Mouse (Mus musculus): ENCODE measurements at regions not wholly inside any gene's neighbourhood (a gene's known extent, or its start where the extent isn't known, plus 50 kb on each side); places are given as distances from the start of the nearest gene placed in this dataset.

DNA sequence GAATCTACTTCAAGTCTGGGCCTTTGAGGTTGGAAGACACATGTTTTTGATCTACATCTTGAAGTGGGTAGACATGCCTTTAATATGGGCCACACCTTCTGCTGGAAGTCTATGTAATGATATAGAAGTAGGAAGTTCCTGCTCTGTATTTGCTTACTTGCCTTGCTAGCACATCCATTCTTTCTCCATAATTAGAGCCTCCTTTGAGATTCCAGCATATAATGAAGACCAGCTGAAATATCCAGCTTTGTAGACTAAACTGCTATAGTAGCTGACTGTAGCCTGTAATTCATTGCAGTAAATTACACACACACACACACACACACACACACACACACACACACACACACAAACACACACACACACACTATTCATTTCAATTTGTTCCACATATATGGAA is 293.3 kb upstream of the Dpp10 start:
- no peak overlapping the region for H3K27ac ChIP-seq (replicated peaks)
- no peaks in the 10 kb centered on the region for H3K36me3 ChIP-seq
- no peaks in the 10 kb centered on the region for H3K4me1 ChIP-seq
- no peak overlapping the region for H3K4me3 ChIP-seq
- H3K9me3 ChIP-seq (replicated peaks), result no peaks in the 10 kb centered on the region
- DNase-seq (ENCODE audit: low spot score), result no peak
- no peaks in the 10 kb centered on the region for H3K27me3 ChIP-seq (ENCODE audit: low read depth, poor library complexity, severe bottlenecking)

DNA sequence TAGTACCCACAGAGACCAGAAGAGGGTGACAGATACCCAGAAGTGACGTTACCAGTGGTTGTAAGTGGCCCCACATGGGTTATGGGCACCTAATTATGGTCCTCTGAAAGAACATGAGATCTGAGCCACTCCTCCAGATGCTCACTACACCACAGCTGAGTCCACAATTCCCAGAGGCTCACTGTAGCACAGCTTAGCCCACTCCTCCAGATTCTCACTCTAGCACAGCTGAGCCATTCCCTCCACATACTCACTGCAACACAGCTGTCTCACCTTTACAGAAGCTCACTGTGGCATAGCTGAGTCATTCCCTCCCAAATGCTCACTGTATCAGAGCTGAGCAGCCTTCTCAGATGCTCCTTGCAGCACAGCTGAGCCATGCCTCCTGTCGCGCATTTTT is 286.9 kb upstream of the Dpp10 start:
- H3K9me3 ChIP-seq (replicated peaks), result no peaks in the 10 kb centered on the region
- H3K4me1 ChIP-seq, result no peaks in the 10 kb centered on the region
- no peak overlapping the region for H3K4me3 ChIP-seq
- no peaks in the 10 kb centered on the region for H3K27me3 ChIP-seq (ENCODE audit: low read depth, poor library complexity, severe bottlenecking)
- no peak for DNase-seq (ENCODE audit: low spot score)
- WGBS, result 84% methylated on average over 3 of the region's 3 CpGs
- H3K36me3 ChIP-seq, result no peaks in the 10 kb centered on the region
- H3K27ac ChIP-seq (replicated peaks), result no peak overlapping the region
